Mouse (Mus musculus) macrophage (primary cell): Measurements from ENCODE around the gene Smim11. TPM values are rescaled to one million over a fixed set of nuclear protein-coding genes. Genes with fewer than 3 reads are reported as not detected.

Source experiments
- H3K27ac ChIP-seq: fragments of 350-480 bp; formaldehyde crosslinking; 2 replicates; pipeline ENCODE4 v1.9.0; 2021
- H3K36me3 ChIP-seq: fragments of 350-480 bp; formaldehyde crosslinking; 2 replicates; pipeline ENCODE4 v1.9.0; 2021; ENCODE audit errors: inconsistent target
- H3K4me3 ChIP-seq: fragments of 350-480 bp; formaldehyde crosslinking; 2 replicates; pipeline ENCODE4 v1.9.0; 2021; ENCODE audit errors: inconsistent target
- H3K79me2 ChIP-seq: fragments of 350-480 bp; formaldehyde crosslinking; 2 replicates; pipeline ENCODE4 v1.9.0; 2021; ENCODE audit errors: inconsistent target
- WGBS: methylation state at CpG from one replicate; pipeline ENCODE4 v1.1.7; 2026; ENCODE audit warnings: inconsistent platforms; ENCODE audit not compliant: missing documents; 5-methylcytosine and 5-hydroxymethylcytosine counted together
- polyA plus RNA-seq: library from polyadenylated mRNA; stranded (reverse); fragments of 250-400 nt; gene quantifications from 3 replicates; pipeline ENCODE4 v1.2.4, GENCODE M21; 2018; ENCODE audit warnings: inconsistent platforms
- total RNA-seq, 78 experiments: library from RNA; depleted of rRNA; stranded (reverse); fragments of 250-400 nt; gene quantifications; 1 replicate in 9 of 78; 2 replicates in 24 of 78; 3 replicates in 43 of 78; 4 replicates in 2 of 78; pipeline ENCODE4 v1.2.4; 2018; ENCODE audit warnings: inconsistent platforms in 56 of 78

The Smim11 gene
- total RNA-seq (2018; cell fraction: chromatin; rRNA removed): 10 to 100 TPM in 4 of 26 experiments, 1 to 10 TPM in 16, not detected in 6; 1.2 to 15.1 (median 5.9) TPM
- total RNA-seq (2018; cell fraction: cytosol; rRNA removed): 10 to 100 TPM; 18.3 to 43.8 (median 28.8) TPM
- 10 to 100 TPM in 16 of 26 experiments, 1 to 10 TPM in 10; 2.3 to 26.3 (median 10.7) TPM for total RNA-seq (2018; cell fraction: nucleus; rRNA removed)
- 41.5 to 76.0 TPM (median 45.7 TPM) in 3 replicates for polyA plus RNA-seq

- peak within 1 kb of the TSS; percentile 50 for H3K27ac ChIP-seq
- 9% methylated on average over 32 of the region's 32 CpGs for WGBS
- H3K79me2 ChIP-seq: peaks cover 20% of the 10 kb centered on the region; the same call in 1 of the 2 replicates
- peaks cover 6% of the 10 kb centered on the region; the same call in 1 of the 2 replicates for H3K36me3 ChIP-seq
- peak within 1 kb of the TSS; percentile 93 for H3K4me3 ChIP-seq
Measured at GRCm38 (mm10) chr16:92300649-92301411, at the start of gene Smim11. Smim11 (plus strand) TSS chr16:92301286.

- H3K27ac ChIP-seq: no peak overlapping the region
- no peak overlapping the region for H3K4me3 ChIP-seq
- H3K36me3 ChIP-seq: no peaks in the 10 kb centered on the region
- 89% methylated on average over 3 of the region's 3 CpGs for WGBS
- H3K79me2 ChIP-seq: no peaks in the 10 kb centered on the region
Measured at GRCm38 (mm10) chr16:92254316-92254715, 46.8 kb upstream of the Smim11 start.

- no peaks in the 10 kb centered on the region for H3K79me2 ChIP-seq
- WGBS: 71% methylated on average over 12 of the region's 12 CpGs
Measured at GRCm38 (mm10) chr16:92267861-92268260, 33.2 kb upstream of the Smim11 start.

GRCm38 (mm10) chr16:92274516-92274915 lies 26.6 kb upstream of the Smim11 start:
- Histone ChIP-seq H3K27ac (no peak overlapping the region), H3K4me3 (no peak overlapping the region), H3K79me2 (no peaks in the 10 kb centered on the region), H3K36me3 (no peaks in the 10 kb centered on the region)
- WGBS: 91% methylated on average over 5 of the region's 5 CpGs

More at GRCm38 (mm10) chr16:92267861-92268260, 33.2 kb upstream of the Smim11 start:
- Histone ChIP-seq H3K36me3 (no peaks in the 10 kb centered on the region), H3K27ac (no peak overlapping the region), H3K4me3 (no peak overlapping the region)

GRCm38 (mm10) chr16:92275526-92275925 lies 25.6 kb upstream of the Smim11 start:
- Histone ChIP-seq H3K79me2 (no peaks in the 10 kb centered on the region), H3K4me3 (no peak overlapping the region), H3K36me3 (no peaks in the 10 kb centered on the region), H3K27ac (no peak overlapping the region)
- WGBS: 89% methylated on average over 4 of the region's 4 CpGs

- H3K79me2 ChIP-seq: no peaks in the 10 kb centered on the region
- no peak overlapping the region for H3K4me3 ChIP-seq
- WGBS: 92% methylated on average over 5 of the region's 5 CpGs
- H3K27ac ChIP-seq: no peak overlapping the region
- H3K36me3 ChIP-seq: no peaks in the 10 kb centered on the region
Measured at GRCm38 (mm10) chr16:92282671-92283070, 18.4 kb upstream of the Smim11 start.

GRCm38 (mm10) chr16:92285068-92285467 lies 16.0 kb upstream of the Smim11 start:
- Histone ChIP-seq H3K36me3 (no peaks in the 10 kb centered on the region), H3K4me3 (no peak overlapping the region), H3K27ac (no peak overlapping the region), H3K79me2 (no peaks in the 10 kb centered on the region)
- WGBS: 45% methylated on average over 10 of the region's 10 CpGs

- no peaks in the 10 kb centered on the region for H3K36me3 ChIP-seq
- 11% methylated on average over 7 of the region's 7 CpGs for WGBS
- no peak overlapping the region for H3K4me3 ChIP-seq
- no peaks in the 10 kb centered on the region for H3K79me2 ChIP-seq
- no peak overlapping the region for H3K27ac ChIP-seq
Measured at GRCm38 (mm10) chr16:92286609-92287008, 14.5 kb upstream of the Smim11 start.

- Histone ChIP-seq H3K4me3 (no peak overlapping the region), H3K79me2 (no peaks in the 10 kb centered on the region), H3K27ac (no peak overlapping the region), H3K36me3 (no peaks in the 10 kb centered on the region)
- WGBS: 95% methylated on average over 9 of the region's 9 CpGs
Measured at GRCm38 (mm10) chr16:92288778-92289177, 12.3 kb upstream of the Smim11 start.

- H3K27ac ChIP-seq: no peak overlapping the region
- no peak overlapping the region for H3K4me3 ChIP-seq
- no peaks in the 10 kb centered on the region for H3K79me2 ChIP-seq
- H3K36me3 ChIP-seq: no peaks in the 10 kb centered on the region
Measured at GRCm38 (mm10) chr16:92290045-92290444, 11.0 kb upstream of the Smim11 start.

GRCm38 (mm10) chr16:92292101-92292500 lies 9.0 kb upstream of the Smim11 start, which contains the start of gene Kcne2:
Kcne2 (plus strand) TSS chr16:92292389.
- no peaks in the 10 kb centered on the region for H3K79me2 ChIP-seq
- H3K4me3 ChIP-seq: no peak within 1 kb of the TSS
- no peak within 1 kb of the TSS for H3K27ac ChIP-seq
- WGBS: 75% methylated on average over 10 of the region's 10 CpGs
- H3K36me3 ChIP-seq: no peaks in the 10 kb centered on the region

GRCm38 (mm10) chr16:92294267-92294970 lies 6.7 kb upstream of the Smim11 start:
- no peaks in the 10 kb centered on the region for H3K79me2 ChIP-seq
- no peak overlapping the region for H3K4me3 ChIP-seq
- WGBS: 74% methylated on average over 12 of the region's 12 CpGs
- no peaks in the 10 kb centered on the region for H3K36me3 ChIP-seq
- H3K27ac ChIP-seq: no peak overlapping the region

- no peaks in the 10 kb centered on the region for H3K36me3 ChIP-seq
- no peaks in the 10 kb centered on the region for H3K79me2 ChIP-seq
- H3K4me3 ChIP-seq: no peak overlapping the region
- 83% methylated on average over 2 of the region's 2 CpGs for WGBS
- no peak overlapping the region for H3K27ac ChIP-seq
Measured at GRCm38 (mm10) chr16:92295328-92295727, 5.8 kb upstream of the Smim11 start.

GRCm38 (mm10) chr16:92301412-92301806 lies 323 bp downstream of the Smim11 start:
- Histone ChIP-seq H3K36me3 (peaks cover 12% of the 10 kb centered on the region; the same call in 1 of the 2 replicates), H3K79me2 (peaks cover 20% of the 10 kb centered on the region; the same call in 1 of the 2 replicates), H3K27ac (peak overlapping the region; percentile 50), H3K4me3 (peak overlapping the region; percentile 93)
- WGBS: under 1% methylated on average over 10 of the region's 12 CpGs
